Mouse (Mus musculus): ENCODE results near the gene Cisd3. TPM values are rescaled to one million over a fixed set of nuclear protein-coding genes. Genes with fewer than 3 reads are reported as not detected.
"Not testable (repeated sequence)": the region's sequence is repeated elsewhere in the genome, so short reads cannot be mapped to it uniquely, and the experiment has no call there.

Gene Cisd3
- polyA plus RNA-seq, 1 experiment from 2014 or later = 19.8 TPM

- H3K4me3 ChIP-seq (ENCODE audit: low read depth, low read length) = no peak overlapping the region
- no peak overlapping the region for H3K4me2 ChIP-seq (ENCODE audit: low read depth, low read length)
- no peaks in the 10 kb centered on the region for H3K9me3 ChIP-seq (replicated peaks; ENCODE audit: control insufficient read depth, low read length)
- H3K9ac ChIP-seq (ENCODE audit: low read depth, low read length) = no peak overlapping the region
- H3K4me1 ChIP-seq (ENCODE audit: control insufficient read depth, low read depth, low read length) = peaks cover 14% of the 10 kb centered on the region
- 67% methylated on average over 14 of the region's 14 CpGs for WGBS (ENCODE audit: insufficient replicate concordance)
- no peak overlapping the region for H3K27ac ChIP-seq (ENCODE audit: low read length)
- peaks cover 29% of the 10 kb centered on the region for H3K27me3 ChIP-seq (ENCODE audit: control insufficient read depth, insufficient read depth, low read depth, low read length)
- no peak for ATAC-seq (ENCODE audit: low read depth)
- H3K36me3 ChIP-seq (ENCODE audit: control insufficient read depth, insufficient read depth) = no peaks in the 10 kb centered on the region
Measured at GRCm38 (mm10) chr11:97656269-97656971, 29.2 kb upstream of the Cisd3 start.

- 54% methylated on average over 4 of the region's 6 CpGs for WGBS (ENCODE audit: insufficient replicate concordance)
- Histone ChIP-seq H3K27me3 (ENCODE audit: control insufficient read depth, insufficient read depth, low read depth, low read length) (peaks cover 38% of the 10 kb centered on the region), H3K4me3 (ENCODE audit: low read depth, low read length) (no peak overlapping the region), H3K4me2 (ENCODE audit: low read depth, low read length) (no peak overlapping the region), H3K36me3 (ENCODE audit: control insufficient read depth, insufficient read depth) (no peaks in the 10 kb centered on the region), H3K9me3 (replicated peaks; ENCODE audit: control insufficient read depth, low read length) (no peaks in the 10 kb centered on the region), H3K9ac (ENCODE audit: low read depth, low read length) (no peak overlapping the region), H3K4me1 (ENCODE audit: control insufficient read depth, low read depth, low read length) (peaks cover 20% of the 10 kb centered on the region), H3K27ac (ENCODE audit: low read length) (no peak overlapping the region)
- no peak for ATAC-seq (ENCODE audit: low read depth)
Measured at GRCm38 (mm10) chr11:97657184-97657945, 28.3 kb upstream of the Cisd3 start.

GRCm38 (mm10) chr11:97657967-97658366 lies 27.7 kb upstream of the Cisd3 start:
- H3K36me3 ChIP-seq (ENCODE audit: control insufficient read depth, insufficient read depth); H3K4me2 ChIP-seq (ENCODE audit: low read depth, low read length); H3K9me3 ChIP-seq (replicated peaks; ENCODE audit: control insufficient read depth, low read length); H3K27ac ChIP-seq (ENCODE audit: low read length); ATAC-seq (ENCODE audit: low read depth); H3K4me3 ChIP-seq (ENCODE audit: low read depth, low read length); H3K9ac ChIP-seq (ENCODE audit: low read depth, low read length): not testable (repeated sequence)
- peaks cover 21% of the 10 kb centered on the region for H3K4me1 ChIP-seq (ENCODE audit: control insufficient read depth, low read depth, low read length)
- H3K27me3 ChIP-seq (ENCODE audit: control insufficient read depth, insufficient read depth, low read depth, low read length) = peaks cover 44% of the 10 kb centered on the region
- 57% methylated on average over 6 of the region's 6 CpGs for WGBS (ENCODE audit: insufficient replicate concordance)

GRCm38 (mm10) chr11:97658751-97659266 lies 26.8 kb upstream of the Cisd3 start:
- Histone ChIP-seq H3K4me1 (ENCODE audit: control insufficient read depth, low read depth, low read length) (peaks cover 21% of the 10 kb centered on the region), H3K9me3 (replicated peaks; ENCODE audit: control insufficient read depth, low read length) (no peaks in the 10 kb centered on the region), H3K27ac (ENCODE audit: low read length) (peak overlapping the region; percentile 33; the same call in 1 of the 2 replicates), H3K4me3 (ENCODE audit: low read depth, low read length) (0 out of 2 replicates have a peak overlapping the region, but pooled peaks have one; percentile 64), H3K36me3 (ENCODE audit: control insufficient read depth, insufficient read depth) (no peaks in the 10 kb centered on the region), H3K4me2 (ENCODE audit: low read depth, low read length) (peak overlapping the region; percentile 77), H3K9ac (ENCODE audit: low read depth, low read length) (no peak overlapping the region), H3K27me3 (ENCODE audit: control insufficient read depth, insufficient read depth, low read depth, low read length) (peaks cover 52% of the 10 kb centered on the region)
- 32% methylated on average over 11 of the region's 11 CpGs for WGBS (ENCODE audit: insufficient replicate concordance)
- no peak for ATAC-seq (ENCODE audit: low read depth)

- no peak for ATAC-seq (ENCODE audit: low read depth)
- H3K27me3 ChIP-seq (ENCODE audit: control insufficient read depth, insufficient read depth, low read depth, low read length) = peaks cover 59% of the 10 kb centered on the region
Measured at GRCm38 (mm10) chr11:97659267-97659989, 26.2 kb upstream of the Cisd3 start.

GRCm38 (mm10) chr11:97659990-97660714 lies 25.5 kb upstream of the Cisd3 start:
- peak overlapping the region; percentile 77 for H3K4me2 ChIP-seq (ENCODE audit: low read depth, low read length)
- peaks cover 21% of the 10 kb centered on the region for H3K4me1 ChIP-seq (ENCODE audit: control insufficient read depth, low read depth, low read length)
- ATAC-seq (ENCODE audit: low read depth) = peak; percentile 87
- under 1% methylated on average over 66 of the region's 78 CpGs for WGBS (ENCODE audit: insufficient replicate concordance)
- H3K36me3 ChIP-seq (ENCODE audit: control insufficient read depth, insufficient read depth) = no peaks in the 10 kb centered on the region
- peak overlapping the region; percentile 64 for H3K4me3 ChIP-seq (ENCODE audit: low read depth, low read length)
- peaks cover 66% of the 10 kb centered on the region for H3K27me3 ChIP-seq (ENCODE audit: control insufficient read depth, insufficient read depth, low read depth, low read length)
- peak overlapping the region; percentile 74 for H3K27ac ChIP-seq (ENCODE audit: low read length)
- H3K9ac ChIP-seq (ENCODE audit: low read depth, low read length) = peak overlapping the region; percentile 62
- H3K9me3 ChIP-seq (replicated peaks; ENCODE audit: control insufficient read depth, low read length) = no peaks in the 10 kb centered on the region

More at GRCm38 (mm10) chr11:97659267-97659989, 26.2 kb upstream of the Cisd3 start:
- peak overlapping the region; percentile 62 for H3K9ac ChIP-seq (ENCODE audit: low read depth, low read length)
- peak overlapping the region; percentile 74 for H3K27ac ChIP-seq (ENCODE audit: low read length)
- H3K9me3 ChIP-seq (replicated peaks; ENCODE audit: control insufficient read depth, low read length) = no peaks in the 10 kb centered on the region
- H3K36me3 ChIP-seq (ENCODE audit: control insufficient read depth, insufficient read depth) = no peaks in the 10 kb centered on the region
- H3K4me2 ChIP-seq (ENCODE audit: low read depth, low read length) = peak overlapping the region; percentile 77
- peak overlapping the region; percentile 64 for H3K4me3 ChIP-seq (ENCODE audit: low read depth, low read length)
- 4% methylated on average over 13 of the region's 13 CpGs for WGBS (ENCODE audit: insufficient replicate concordance)
- peaks cover 21% of the 10 kb centered on the region for H3K4me1 ChIP-seq (ENCODE audit: control insufficient read depth, low read depth, low read length)

- no peak overlapping the region for H3K9ac ChIP-seq (ENCODE audit: low read depth, low read length)
- peaks cover 21% of the 10 kb centered on the region for H3K4me1 ChIP-seq (ENCODE audit: control insufficient read depth, low read depth, low read length)
- H3K36me3 ChIP-seq (ENCODE audit: control insufficient read depth, insufficient read depth) = no peaks in the 10 kb centered on the region
- H3K4me3 ChIP-seq (ENCODE audit: low read depth, low read length) = peak overlapping the region; percentile 64
- H3K9me3 ChIP-seq (replicated peaks; ENCODE audit: control insufficient read depth, low read length) = no peaks in the 10 kb centered on the region
- 3% methylated on average over 27 of the region's 27 CpGs for WGBS (ENCODE audit: insufficient replicate concordance)
- peaks cover 74% of the 10 kb centered on the region for H3K27me3 ChIP-seq (ENCODE audit: control insufficient read depth, insufficient read depth, low read depth, low read length)
- H3K27ac ChIP-seq (ENCODE audit: low read length) = no peak overlapping the region
- peak overlapping the region; percentile 77 for H3K4me2 ChIP-seq (ENCODE audit: low read depth, low read length)
- ATAC-seq (ENCODE audit: low read depth) = no peak
Measured at GRCm38 (mm10) chr11:97660734-97661647, 24.6 kb upstream of the Cisd3 start.

Data from liver, embryonic 16.5 days (tissue).